Mouse (Mus musculus) lung, postnatal 4 days (tissue): ENCODE results near the gene Gm26965.
"Not testable (repeated sequence)": the region's sequence is repeated elsewhere in the genome, so short reads cannot be mapped to it uniquely, and the experiment has no call there.

Experiments used
- DNase-seq, 2 experiments: peaks; one replicate each; pipeline ENCODE4 v3.0.0; 2021

Gene Gm26965

GRCm38 (mm10) chr13:67525753-67526410 is at the start of gene Gm26965, which contains the start of gene Zfp87:
Gm26965 (minus strand) TSS chr13:67526151.
Zfp87 (minus strand) TSS chr13:67526177.
- DNase-seq: peak; percentile 94 to 95

GRCm38 (mm10) chr13:67572591-67573189 is 46.7 kb upstream of the Gm26965 start:
- DNase-seq: no peak

DNA sequence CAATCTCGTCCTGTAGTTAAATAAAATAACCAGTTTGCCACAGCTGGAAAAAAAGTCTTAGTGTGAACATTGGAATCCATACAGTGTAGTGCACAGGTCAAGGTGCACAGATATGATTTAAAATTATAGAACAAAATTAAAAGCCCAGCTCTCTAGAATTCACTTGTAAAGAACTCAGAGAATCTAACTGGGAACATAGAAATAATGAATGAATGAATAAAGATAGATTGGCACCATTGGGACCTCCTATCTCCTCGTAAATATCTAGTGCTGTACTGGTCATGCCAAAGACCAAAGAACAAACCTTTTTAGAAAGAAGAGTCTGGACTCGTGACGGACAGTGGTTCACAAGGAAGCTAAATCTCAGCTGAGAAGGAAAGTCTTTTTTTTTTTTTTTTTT is 27.8 kb upstream of the Gm26965 start, which contains the start of gene Zfp748:
Gene Zfp748, minus strand, starts transcription at position 101 of the 400 bp plus-strand sequence.
- no peak for DNase-seq

DNA sequence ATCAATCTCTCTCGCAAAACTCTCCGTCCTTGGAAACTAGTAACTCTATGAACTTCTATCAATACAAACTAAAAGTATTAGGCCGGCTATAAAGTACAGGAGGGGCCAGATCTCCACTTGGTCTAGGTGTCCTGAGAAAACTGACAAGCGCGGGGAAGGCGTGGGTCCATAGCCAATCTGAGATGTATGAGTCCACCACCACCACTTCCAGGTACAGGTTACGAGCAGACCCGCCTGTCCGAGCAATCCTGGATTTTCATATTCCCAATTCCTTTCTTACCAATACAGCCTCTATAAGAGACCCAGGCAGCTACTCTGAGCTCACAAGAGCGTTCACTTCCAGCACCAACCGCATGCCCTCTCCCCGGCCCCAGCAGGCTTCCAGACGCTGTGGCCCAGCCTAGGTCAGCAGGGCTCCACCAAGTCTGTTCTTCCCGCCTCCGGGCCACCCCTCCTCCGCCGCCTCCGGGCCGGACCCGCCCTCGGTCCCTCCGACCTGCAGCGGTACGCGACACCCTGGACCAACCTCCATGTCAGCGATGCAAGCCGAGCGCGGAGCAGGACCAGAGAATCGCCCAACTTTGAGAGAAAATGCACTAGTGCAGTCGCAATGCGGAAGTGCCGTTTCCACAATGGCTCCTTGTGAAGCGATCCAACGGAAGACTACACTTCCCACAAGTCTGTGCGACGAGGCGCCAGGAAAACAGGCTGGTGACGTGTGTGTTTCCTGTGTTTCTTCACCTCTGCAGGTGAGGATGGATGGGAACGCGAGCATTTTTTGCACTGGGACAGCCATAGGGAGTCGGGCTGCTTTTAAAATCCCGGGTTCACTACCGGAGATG is 26.8 kb upstream of the Gm26965 start:
- DNase-seq: peak; percentile 87 to 88

DNA sequence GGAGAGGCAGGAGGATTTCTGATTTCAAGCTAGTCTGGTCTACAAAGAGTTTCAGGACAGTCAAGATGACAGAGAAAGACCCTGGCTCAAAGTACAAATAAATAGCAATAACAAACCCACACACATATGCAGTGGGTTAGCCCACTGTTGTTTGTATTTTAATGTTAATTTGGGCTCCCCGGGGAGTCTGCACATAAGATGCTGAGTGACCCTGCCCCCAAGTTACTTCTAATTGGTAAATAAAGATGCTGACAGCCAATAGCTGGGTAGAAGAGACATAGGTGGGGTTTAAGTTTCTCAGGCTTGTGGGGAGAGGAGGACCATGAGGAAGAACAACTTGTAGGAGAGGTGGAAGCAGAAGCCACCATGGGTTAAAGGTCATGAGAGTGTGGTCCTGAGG is 20.0 kb upstream of the Gm26965 start:
- DNase-seq: no peak

DNA sequence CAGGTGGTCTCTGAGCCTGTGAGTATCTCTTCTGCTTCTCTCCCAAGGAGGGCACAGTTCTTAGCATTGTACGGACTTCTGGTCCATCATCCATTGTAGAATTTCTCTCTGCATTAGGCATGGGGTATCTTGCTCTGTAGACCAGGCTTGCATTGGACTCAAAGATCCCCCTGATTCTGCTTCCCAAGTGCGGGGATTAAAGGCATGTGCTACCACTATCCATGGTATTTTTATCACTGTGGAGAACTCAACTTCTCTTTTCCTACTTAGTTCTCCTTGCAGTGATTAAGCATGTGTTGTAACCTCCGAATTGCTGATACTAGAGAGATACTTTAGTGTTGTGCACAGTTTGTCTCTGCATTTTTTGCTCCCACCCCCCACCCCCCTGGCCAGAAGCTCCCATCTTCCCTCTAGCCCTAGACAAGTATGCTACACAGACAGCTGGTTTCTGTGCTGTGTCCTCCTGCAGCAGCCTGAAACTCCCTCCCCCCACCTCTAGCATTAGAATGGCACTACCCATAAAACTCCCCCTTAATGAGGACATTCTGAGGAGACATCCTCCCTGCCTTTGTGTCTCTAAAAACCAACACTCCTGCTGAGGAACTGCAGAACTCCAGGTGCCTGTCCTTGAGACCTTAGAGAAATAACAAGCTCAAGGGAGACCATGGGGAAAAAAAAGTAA is 1.2 kb upstream of the Gm26965 start:
- DNase-seq: no peak

DNA sequence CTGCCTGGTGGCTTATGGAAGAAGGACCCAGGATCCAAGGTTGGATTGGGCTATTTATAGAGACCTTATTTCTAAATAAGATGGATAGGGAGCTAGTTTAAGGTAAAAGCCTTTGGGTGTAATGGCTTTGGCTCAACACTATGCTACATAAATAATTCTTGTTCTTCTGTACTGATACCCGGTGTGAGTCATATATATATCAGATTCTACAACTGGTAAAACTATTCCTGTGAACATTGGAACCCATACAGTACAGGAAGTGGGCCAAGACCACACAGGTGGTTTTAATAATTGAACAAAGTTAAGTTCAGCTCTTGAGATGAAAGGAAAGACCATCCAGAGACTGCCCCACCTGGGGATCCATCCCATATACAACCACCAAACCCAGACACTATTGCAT is 25.0 kb downstream of the Gm26965 start:
- DNase-seq: no peak

DNA sequence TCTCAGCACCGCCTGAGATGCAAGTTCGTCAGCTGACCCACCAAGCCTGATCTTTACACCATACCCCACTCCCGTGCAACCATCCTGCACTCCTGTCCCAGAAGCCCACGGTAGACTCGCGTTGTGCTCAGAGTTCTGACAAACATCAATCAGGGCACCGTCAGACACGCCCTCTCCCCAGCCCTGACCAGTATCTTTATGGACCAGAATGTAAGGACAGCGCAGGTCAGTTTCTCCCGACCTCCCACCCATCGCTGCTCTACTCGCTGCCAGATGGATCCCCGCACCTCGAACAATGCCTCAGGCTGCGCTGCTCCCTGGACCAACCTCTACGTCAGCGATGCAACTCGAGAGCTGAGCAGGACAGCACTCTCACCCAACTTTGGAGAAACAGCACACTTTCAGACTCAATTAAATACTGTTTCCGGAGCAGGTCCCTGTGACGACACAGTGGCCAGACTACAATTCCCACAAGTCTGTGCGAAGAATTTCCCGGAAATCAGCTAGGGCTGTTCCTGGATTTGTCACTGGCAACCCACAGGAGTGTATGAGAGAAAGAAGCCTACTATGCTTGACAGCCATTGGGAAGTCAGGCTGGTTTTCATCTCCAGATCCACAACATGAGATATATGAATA is 25.7 kb downstream of the Gm26965 start, which contains the start of gene Zfp58:
Gene Zfp58, minus strand, starts transcription at position 472 of the 636 bp plus-strand sequence.
- peak; percentile 79 to 89 for DNase-seq

DNA sequence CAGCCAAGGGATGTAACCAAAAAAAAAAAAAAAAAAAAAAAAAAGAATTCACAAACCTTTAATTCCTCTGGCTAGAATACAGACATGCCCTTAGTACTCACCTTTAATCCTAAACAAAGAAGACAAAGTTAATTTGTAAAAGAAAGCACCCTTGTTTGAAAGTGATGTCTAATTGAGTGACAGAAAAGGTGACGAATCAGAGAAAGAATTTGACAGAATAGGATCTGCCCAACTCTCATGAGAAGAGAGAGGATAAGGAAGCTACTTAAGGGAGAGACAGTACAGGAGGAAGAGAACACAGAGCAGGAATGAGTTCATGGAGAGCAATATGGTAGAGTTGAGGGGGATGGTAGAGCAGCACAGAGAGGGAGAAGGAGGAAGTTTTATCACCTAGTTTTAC is 30.3 kb downstream of the Gm26965 start:
- no peak for DNase-seq

GRCm38 (mm10) chr13:67484424-67484811 is 41.5 kb downstream of the Gm26965 start:
- no peak for DNase-seq

- DNase-seq: peak; percentile 84 to 89
These were observed 42.1 kb downstream of the Gm26965 start, which contains the start of gene Zfp874b for GRCm38 (mm10) chr13:67483625-67484423. Zfp874b (minus strand) TSS chr13:67484258.

DNA sequence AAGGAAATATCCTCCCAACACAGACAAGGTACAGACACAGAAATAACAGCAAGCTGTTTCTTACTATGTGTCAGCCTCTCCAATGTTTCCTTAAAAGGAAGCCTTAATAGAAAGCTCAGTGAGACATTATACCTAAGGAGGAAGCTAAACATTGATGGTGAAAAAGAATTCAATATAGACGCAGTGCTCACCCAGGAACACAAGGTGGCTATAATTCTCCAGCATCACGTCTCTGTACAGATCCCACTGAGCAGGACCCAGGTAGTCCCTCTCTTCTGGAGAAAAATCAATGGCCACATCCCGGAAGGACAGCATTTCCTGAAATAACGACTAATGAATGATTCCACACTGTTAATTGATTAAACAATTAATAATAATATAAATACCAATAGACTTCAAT is 44.4 kb downstream of the Gm26965 start:
- DNase-seq: no peak

- DNase-seq: no peak
These were observed 56.7 kb downstream of the Gm26965 start for GRCm38 (mm10) chr13:67469274-67469673.

GRCm38 (mm10) chr13:67463506-67464185 is 62.3 kb downstream of the Gm26965 start:
- not testable (repeated sequence) for DNase-seq

DNA sequence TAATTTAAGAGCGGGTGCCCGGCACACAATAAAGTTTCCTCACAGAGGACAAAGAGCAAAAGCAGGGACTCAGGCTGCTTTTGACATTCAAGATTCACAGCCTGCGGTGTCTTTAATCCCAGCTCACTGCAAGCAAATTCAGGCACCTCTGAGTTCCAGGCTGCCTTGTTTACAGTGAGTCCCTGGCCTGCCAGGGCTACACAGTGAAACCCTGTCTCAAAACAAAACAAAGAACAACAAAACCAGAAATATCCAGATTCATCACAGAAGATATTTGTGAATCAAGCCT is 74.0 kb downstream of the Gm26965 start:
- DNase-seq: no peak

GRCm38 (mm10) chr13:67451172-67452020 is 74.6 kb downstream of the Gm26965 start, which contains the start of gene Zfp874a:
Zfp874a (minus strand) TSS chr13:67451624.
- peak; percentile 89 to 90 for DNase-seq
